Mouse (Mus musculus): Measurements from ENCODE around the gene Ston2. TPM values are rescaled to one million over a fixed set of nuclear protein-coding genes. Genes with fewer than 3 reads are reported as not detected.

The Ston2 gene
- polyA plus RNA-seq, 1 experiment from 2014 or later, result 4.9 TPM

DNA sequence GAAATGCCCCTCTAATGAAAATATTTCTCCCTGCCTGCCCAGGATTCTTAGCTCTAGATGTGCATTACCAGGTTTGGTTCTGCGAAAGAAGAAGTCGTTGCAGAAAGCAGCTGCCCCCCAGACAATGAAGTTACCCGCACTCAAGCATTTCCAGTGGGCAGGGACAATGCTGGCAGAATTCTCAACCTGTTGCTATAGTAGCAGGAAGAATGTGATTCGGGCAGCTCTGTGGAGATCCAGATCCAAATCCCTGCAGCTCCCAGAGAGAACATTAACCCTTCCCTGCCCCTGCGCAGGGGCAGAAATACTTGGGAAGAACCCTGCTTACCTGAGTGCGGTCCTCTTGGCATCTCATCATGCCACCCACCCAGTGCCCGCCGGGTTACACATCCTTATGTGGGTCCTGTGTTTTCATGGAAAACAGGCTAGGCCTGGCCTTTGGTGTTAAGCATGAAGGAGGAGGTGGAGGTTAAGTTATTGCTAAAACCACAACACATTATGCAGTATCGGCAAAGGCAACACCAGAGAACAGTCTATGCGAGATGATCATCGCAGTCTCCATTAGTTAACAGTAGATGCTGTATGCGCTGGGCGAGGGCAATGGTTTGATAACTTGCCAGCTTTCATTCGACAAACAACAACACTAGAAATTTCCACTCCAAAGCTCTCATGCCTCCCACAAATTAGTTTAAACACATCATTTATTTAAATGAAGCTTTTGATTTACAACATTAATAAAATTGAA is 108.7 kb downstream of the Ston2 start:
- Histone ChIP-seq H3K27me3 (no peaks in the 10 kb centered on the region), H3K27ac (no peak overlapping the region), H3K36me3 (no peaks in the 10 kb centered on the region), H3K9me3 (no peaks in the 10 kb centered on the region), H3K4me3 (replicated peaks) (no peak overlapping the region), H3K4me1 (replicated peaks) (peaks cover 22% of the 10 kb centered on the region), H3K9ac (replicated peaks) (no peak overlapping the region), H3K4me2 (no peak overlapping the region)
- WGBS, result 74% methylated on average over 14 of the region's 14 CpGs
- ATAC-seq (ENCODE audit: insufficient number of reproducible peaks, insufficient read depth, low FRiP score, low TSS enrichment, low read depth), result no peak

DNA sequence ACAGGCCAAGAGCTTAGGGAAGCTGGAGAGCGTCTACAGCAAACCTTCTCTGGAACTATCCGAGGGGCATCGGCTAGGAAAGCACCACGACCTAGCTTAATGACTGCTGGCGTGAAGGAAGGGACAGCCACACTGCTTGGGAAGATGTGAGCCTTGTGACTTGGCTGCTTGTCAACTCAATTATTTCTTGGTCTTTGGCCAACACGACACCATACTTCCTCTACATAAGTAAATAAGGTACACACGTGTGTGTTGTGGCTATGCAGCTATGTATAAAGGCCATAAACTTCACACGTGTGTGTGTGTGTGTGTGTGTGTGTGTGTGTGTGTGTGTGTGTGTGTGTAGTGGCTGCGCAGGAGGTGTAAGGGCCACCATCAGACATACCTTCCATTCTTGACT is 112.2 kb downstream of the Ston2 start:
- WGBS, result 84% methylated on average over 9 of the region's 9 CpGs
- ATAC-seq (ENCODE audit: insufficient number of reproducible peaks, insufficient read depth, low FRiP score, low TSS enrichment, low read depth), result no peak

DNA sequence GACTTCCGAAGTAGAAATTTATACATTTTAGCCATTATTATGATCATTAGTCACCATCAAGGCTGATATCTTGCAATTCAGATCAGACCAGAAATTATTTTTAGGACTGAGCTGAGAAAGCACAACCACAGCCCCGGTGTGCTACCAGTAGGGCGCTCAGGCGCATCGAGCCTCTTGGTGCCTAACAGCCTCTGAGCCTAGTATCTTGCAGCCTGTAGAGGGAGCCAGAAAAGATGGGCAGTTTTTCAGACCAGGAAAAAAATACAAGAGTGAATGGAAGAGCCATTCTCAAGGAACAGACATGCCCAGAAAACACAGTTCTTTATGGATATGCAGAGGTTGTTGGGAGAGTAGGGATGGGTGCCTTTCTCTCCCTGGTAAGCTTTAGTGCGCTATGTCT is 115.0 kb downstream of the Ston2 start:
- Histone ChIP-seq H3K4me2 (no peak overlapping the region), H3K9me3 (no peaks in the 10 kb centered on the region), H3K27me3 (no peaks in the 10 kb centered on the region), H3K27ac (no peak overlapping the region), H3K9ac (replicated peaks) (no peak overlapping the region), H3K4me3 (replicated peaks) (no peak overlapping the region), H3K4me1 (replicated peaks) (no peaks in the 10 kb centered on the region), H3K36me3 (no peaks in the 10 kb centered on the region)
- WGBS, result 92% methylated on average over 6 of the region's 6 CpGs
- ATAC-seq (ENCODE audit: insufficient number of reproducible peaks, insufficient read depth, low FRiP score, low TSS enrichment, low read depth), result no peak

More for the DNA sequence above, 112.2 kb downstream of the Ston2 start:
- no peak overlapping the region for H3K27ac ChIP-seq
- no peak overlapping the region for H3K4me3 ChIP-seq (replicated peaks)
- H3K4me1 ChIP-seq (replicated peaks), result peaks cover 6% of the 10 kb centered on the region
- no peaks in the 10 kb centered on the region for H3K9me3 ChIP-seq
- no peak overlapping the region for H3K4me2 ChIP-seq
- H3K36me3 ChIP-seq, result no peaks in the 10 kb centered on the region
- H3K27me3 ChIP-seq, result no peaks in the 10 kb centered on the region
- no peak overlapping the region for H3K9ac ChIP-seq (replicated peaks)

DNA sequence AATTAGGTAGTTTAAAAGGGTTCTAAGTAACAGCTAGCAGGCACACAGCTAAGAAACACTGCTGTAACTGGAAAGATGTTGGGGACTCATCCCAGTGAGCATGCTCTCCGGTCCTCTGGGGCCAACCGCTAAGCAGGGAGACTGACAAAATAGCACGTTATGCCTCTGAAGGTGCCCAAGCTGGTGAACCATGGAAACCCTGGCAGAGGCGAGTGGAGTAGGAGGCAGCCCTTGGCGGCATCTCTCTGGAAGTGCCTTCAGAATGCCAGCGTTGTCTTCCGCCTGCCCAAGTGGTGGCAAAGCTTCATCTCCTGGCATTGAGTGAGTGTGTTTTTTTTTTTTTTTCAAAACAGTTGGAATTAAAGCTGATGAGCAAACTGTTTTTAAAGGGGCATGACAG is 115.7 kb downstream of the Ston2 start:
- Histone ChIP-seq H3K9me3 (no peaks in the 10 kb centered on the region), H3K27me3 (no peaks in the 10 kb centered on the region), H3K4me1 (replicated peaks) (no peaks in the 10 kb centered on the region), H3K27ac (no peak overlapping the region), H3K9ac (replicated peaks) (no peak overlapping the region), H3K36me3 (no peaks in the 10 kb centered on the region), H3K4me2 (no peak overlapping the region), H3K4me3 (replicated peaks) (no peak overlapping the region)
- WGBS, result 86% methylated on average over 7 of the region's 7 CpGs
- no peak for ATAC-seq (ENCODE audit: insufficient number of reproducible peaks, insufficient read depth, low FRiP score, low TSS enrichment, low read depth)

DNA sequence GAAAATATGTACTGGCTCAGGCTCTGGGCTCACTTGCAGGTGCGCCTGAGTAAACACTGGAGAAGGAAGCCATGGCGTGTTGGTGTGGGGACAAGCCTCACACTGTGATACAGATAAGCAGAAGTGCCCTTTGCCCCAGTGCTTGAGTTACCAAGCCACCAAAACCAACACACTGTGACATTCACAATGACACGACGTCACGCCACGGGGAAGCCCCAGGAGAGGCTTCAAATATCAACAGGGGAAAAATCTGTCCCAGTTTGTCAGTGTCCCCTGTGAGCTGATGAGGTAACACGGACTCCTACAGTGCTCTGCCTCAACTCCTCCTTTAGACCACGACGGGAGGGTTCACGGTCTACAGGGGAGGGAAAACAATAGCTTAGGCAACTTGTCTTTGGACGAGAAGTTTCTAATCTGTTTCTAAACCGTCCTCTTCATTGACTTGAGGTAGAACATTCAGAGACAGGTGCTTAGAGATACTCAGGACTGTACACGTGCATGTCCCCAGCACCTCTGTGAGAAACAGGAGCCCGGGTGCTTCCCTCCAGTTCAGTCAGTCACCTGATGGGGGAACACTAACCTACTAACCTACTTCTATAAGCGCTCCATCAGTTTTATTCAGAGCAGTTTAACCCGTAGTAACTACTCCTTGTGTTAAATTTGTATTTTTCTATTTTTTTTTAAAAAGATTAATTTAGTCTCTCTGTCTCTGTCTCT is 119.5 kb downstream of the Ston2 start:
- no peak overlapping the region for H3K4me3 ChIP-seq (replicated peaks)
- 0 out of 2 replicates have a peak, but pooled peaks cover 3% of the 10 kb centered on the region for H3K4me1 ChIP-seq (replicated peaks)
- no peaks in the 10 kb centered on the region for H3K27me3 ChIP-seq
- ATAC-seq (ENCODE audit: insufficient number of reproducible peaks, insufficient read depth, low FRiP score, low TSS enrichment, low read depth), result no peak
- no peak overlapping the region for H3K4me2 ChIP-seq
- H3K27ac ChIP-seq, result no peak overlapping the region
- H3K9ac ChIP-seq (replicated peaks), result no peak overlapping the region
- H3K36me3 ChIP-seq, result no peaks in the 10 kb centered on the region
- 83% methylated on average over 16 of the region's 16 CpGs for WGBS
- H3K9me3 ChIP-seq, result no peaks in the 10 kb centered on the region

DNA sequence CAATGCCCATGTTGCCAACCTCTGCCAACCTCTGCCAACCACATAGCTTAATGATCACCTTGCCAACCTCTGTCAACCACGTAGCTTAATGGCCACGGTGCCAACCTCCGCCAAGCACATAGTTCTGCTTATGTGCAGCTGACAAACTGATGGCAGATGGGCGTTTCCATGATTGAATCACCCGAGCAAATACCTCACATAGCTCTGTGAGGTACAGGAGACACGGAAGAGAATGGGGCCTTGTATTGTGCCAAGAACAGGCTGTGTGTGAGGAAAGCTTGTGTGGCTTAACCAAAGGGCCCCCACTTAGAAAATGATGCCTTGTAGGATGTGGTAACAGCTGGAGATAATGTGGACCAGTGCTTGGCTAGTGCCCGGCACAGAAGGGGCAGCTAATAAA is 120.4 kb downstream of the Ston2 start:
- Histone ChIP-seq H3K36me3 (no peaks in the 10 kb centered on the region), H3K4me1 (replicated peaks) (0 out of 2 replicates have a peak, but pooled peaks cover 3% of the 10 kb centered on the region), H3K27ac (no peak overlapping the region), H3K4me3 (replicated peaks) (no peak overlapping the region), H3K9me3 (no peaks in the 10 kb centered on the region), H3K9ac (replicated peaks) (no peak overlapping the region), H3K27me3 (no peaks in the 10 kb centered on the region), H3K4me2 (no peak overlapping the region)
- WGBS, result 83% methylated on average over 7 of the region's 7 CpGs
- ATAC-seq (ENCODE audit: insufficient number of reproducible peaks, insufficient read depth, low FRiP score, low TSS enrichment, low read depth), result no peak

DNA sequence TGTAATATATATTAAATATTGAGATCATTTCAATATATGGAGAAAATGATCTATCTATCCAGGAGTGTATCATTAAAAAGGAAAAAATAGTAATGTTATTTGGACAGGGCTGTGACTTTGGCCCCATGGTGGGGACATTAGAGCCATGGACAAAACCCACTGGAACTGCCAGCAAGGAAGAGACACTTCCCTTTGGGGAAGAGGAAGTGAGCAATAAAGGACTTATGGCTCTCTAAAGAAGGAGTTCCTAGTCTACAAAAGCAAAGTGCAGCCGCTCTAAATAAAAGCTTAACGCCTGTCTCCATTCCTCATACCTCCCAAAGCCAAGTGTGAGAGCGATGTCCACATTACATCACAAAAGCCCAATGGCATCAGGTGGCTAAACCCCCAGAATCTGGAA is 121.6 kb downstream of the Ston2 start:
- Histone ChIP-seq H3K4me2 (no peak overlapping the region), H3K27me3 (no peaks in the 10 kb centered on the region), H3K4me3 (replicated peaks) (no peak overlapping the region), H3K9ac (replicated peaks) (no peak overlapping the region), H3K4me1 (replicated peaks) (0 out of 2 replicates have a peak, but pooled peaks cover 3% of the 10 kb centered on the region), H3K36me3 (no peaks in the 10 kb centered on the region), H3K9me3 (no peaks in the 10 kb centered on the region), H3K27ac (no peak overlapping the region)
- whole genome bisulfite sequencing, result 91% methylated on average over 3 of the region's 3 CpGs
- ATAC-seq (ENCODE audit: insufficient number of reproducible peaks, insufficient read depth, low FRiP score, low TSS enrichment, low read depth), result no peak

DNA sequence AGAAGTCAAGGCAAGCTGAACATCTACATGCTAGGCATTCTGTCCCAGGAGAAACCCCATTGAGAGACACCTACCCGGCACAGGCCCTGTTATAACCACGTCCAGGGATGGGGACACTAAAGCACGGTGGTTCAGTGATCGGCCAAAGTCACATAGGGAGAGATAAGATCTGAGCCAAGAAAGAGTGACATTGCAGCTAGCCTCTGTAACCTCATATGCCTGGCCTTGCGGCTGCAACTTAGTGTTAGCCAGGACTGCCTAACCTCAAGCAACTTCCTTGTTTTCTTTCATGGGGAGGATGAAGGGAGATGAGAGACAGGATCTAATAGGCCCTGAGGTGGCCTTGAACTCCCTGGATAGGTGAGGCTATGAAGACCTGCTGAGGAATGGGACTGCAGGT is 122.8 kb downstream of the Ston2 start:
- Histone ChIP-seq H3K27ac (no peak overlapping the region), H3K27me3 (no peaks in the 10 kb centered on the region), H3K4me1 (replicated peaks) (0 out of 2 replicates have a peak, but pooled peaks cover 3% of the 10 kb centered on the region), H3K36me3 (no peaks in the 10 kb centered on the region), H3K9me3 (no peaks in the 10 kb centered on the region), H3K9ac (replicated peaks) (no peak overlapping the region), H3K4me2 (no peak overlapping the region), H3K4me3 (replicated peaks) (no peak overlapping the region)
- 91% methylated on average over 5 of the region's 5 CpGs for WGBS
- ATAC-seq (ENCODE audit: insufficient number of reproducible peaks, insufficient read depth, low FRiP score, low TSS enrichment, low read depth), result no peak

DNA sequence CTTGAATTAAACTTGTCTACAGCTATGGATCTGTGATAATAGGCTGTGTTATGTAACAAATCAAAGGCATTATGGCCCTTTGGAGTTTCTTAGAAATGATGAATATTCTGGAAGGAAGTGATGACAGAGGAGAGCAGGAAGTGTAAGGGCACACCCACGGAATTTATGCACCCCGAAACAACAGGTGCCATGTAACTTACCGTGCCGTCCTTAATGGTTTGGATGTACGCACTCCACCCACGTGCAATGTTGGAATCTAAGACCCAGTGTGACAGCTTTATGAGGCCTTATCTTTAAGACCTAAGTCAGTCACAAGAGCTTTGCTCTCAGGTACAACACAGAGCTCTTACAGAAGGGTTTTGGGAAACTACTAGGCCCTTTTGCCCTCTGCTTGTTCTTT is 124.9 kb downstream of the Ston2 start:
- no peaks in the 10 kb centered on the region for H3K9me3 ChIP-seq
- ATAC-seq (ENCODE audit: insufficient number of reproducible peaks, insufficient read depth, low FRiP score, low TSS enrichment, low read depth), result no peak
- H3K4me2 ChIP-seq, result no peak overlapping the region
- H3K4me1 ChIP-seq (replicated peaks), result 0 out of 2 replicates have a peak, but pooled peaks cover 3% of the 10 kb centered on the region
- no peaks in the 10 kb centered on the region for H3K27me3 ChIP-seq
- H3K27ac ChIP-seq, result no peak overlapping the region
- H3K36me3 ChIP-seq, result no peaks in the 10 kb centered on the region
- 58% methylated on average over 6 of the region's 6 CpGs for WGBS
- H3K9ac ChIP-seq (replicated peaks), result no peak overlapping the region
- H3K4me3 ChIP-seq (replicated peaks), result no peak overlapping the region

DNA sequence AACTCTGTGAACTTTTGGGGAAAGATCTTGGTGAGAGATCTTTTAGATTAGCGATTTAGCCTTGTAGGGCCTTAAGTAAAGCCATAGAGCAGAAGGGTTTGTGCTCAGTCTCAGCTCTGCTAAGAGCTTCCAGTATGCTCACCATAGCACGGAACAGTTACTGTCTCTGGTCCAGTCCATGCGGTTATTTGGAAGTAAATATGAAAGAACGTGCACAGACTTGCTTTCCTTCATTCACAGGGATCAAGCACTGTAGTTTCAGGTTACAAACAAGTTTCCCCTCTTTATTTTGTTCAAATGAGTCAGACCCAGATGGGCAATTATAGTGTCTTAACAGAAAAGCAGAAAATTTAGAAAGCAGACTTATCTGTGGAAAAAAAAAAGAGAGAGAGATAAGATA is 125.3 kb downstream of the Ston2 start:
- H3K4me1 ChIP-seq (replicated peaks), result 0 out of 2 replicates have a peak, but pooled peaks cover 3% of the 10 kb centered on the region
- H3K4me2 ChIP-seq, result no peak overlapping the region
- H3K36me3 ChIP-seq, result no peaks in the 10 kb centered on the region
- no peaks in the 10 kb centered on the region for H3K9me3 ChIP-seq
- no peak overlapping the region for H3K4me3 ChIP-seq (replicated peaks)
- 61% methylated on average over 4 of the region's 4 CpGs for WGBS
- no peak overlapping the region for H3K27ac ChIP-seq
- H3K27me3 ChIP-seq, result no peaks in the 10 kb centered on the region
- no peak for ATAC-seq (ENCODE audit: insufficient number of reproducible peaks, insufficient read depth, low FRiP score, low TSS enrichment, low read depth)
- H3K9ac ChIP-seq (replicated peaks), result no peak overlapping the region

DNA sequence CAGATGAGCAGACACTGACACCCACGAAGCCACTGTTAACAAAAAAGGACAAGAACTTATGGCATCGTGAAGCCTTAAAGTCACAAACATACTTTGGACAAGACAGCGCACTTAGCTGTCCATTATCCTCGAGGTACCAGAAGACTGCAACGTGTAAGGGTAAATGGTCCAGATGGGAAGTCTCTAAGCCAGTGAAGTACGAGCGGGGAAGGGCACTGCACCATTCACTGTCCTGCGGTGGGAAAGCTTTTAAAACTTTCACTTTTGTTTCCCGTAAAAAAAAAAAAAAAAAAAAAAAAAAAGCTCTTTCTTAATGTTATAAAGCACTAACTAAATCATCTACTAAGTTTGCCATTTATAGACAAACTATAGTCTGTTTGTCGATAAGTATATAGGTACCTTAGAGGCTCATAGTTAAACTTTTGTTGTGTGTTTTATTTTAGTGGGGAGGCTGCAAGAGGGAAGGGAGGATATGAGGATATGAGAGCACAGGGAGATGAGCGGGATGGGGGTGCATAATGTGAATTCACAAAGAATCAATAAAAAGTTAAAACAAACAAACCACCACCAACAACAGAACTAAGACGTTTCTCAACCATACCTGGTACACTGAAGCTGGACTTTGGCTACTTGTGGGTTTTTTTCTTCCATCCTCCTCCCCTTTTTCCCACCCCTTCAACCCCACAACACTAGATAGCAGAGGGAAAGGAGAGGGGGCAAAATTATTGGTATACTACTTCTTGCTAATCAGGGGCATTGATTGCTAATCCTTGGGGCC is 127.4 kb downstream of the Ston2 start:
- Histone ChIP-seq H3K9me3 (no peaks in the 10 kb centered on the region), H3K4me1 (replicated peaks) (0 out of 2 replicates have a peak, but pooled peaks cover 3% of the 10 kb centered on the region), H3K4me2 (no peak overlapping the region), H3K36me3 (no peaks in the 10 kb centered on the region), H3K4me3 (replicated peaks) (no peak overlapping the region), H3K27ac (no peak overlapping the region), H3K27me3 (no peaks in the 10 kb centered on the region), H3K9ac (replicated peaks) (no peak overlapping the region)
- ATAC-seq (ENCODE audit: insufficient number of reproducible peaks, insufficient read depth, low FRiP score, low TSS enrichment, low read depth), result no peak
- 80% methylated on average over 12 of the region's 12 CpGs for WGBS

All from limb, embryonic 12.5 days (tissue).